Mouse (Mus musculus): ENCODE measurements at regions not wholly inside any gene's neighbourhood (a gene's known extent, or its start where the extent isn't known, plus 50 kb on each side); places are given as distances from the start of the nearest gene placed in this dataset.

GRCm38 (mm10) chr8:44812360-44812759, 122.9 kb upstream of the Fat1 start:
- Histone ChIP-seq H3K27me3 (ENCODE audit: control insufficient read depth, insufficient read depth, low read length) (no peaks in the 10 kb centered on the region), H3K27ac (ENCODE audit: control insufficient read depth, insufficient read depth, low read depth, low read length) (no peak overlapping the region), H3K4me1 (ENCODE audit: control insufficient read depth, insufficient read depth, low read length) (no peaks in the 10 kb centered on the region), H3K36me3 (ENCODE audit: control insufficient read depth, insufficient read depth, low read length) (no peaks in the 10 kb centered on the region), H3K4me3 (ENCODE audit: control insufficient read depth, low read depth, low read length) (no peak overlapping the region)
- TF ChIP-seq CTCF (IDR thresholded peaks at IDR 0.05; ENCODE audit: control insufficient read depth, insufficient read depth, insufficient replicate concordance, low read depth, low read length) (no peak), POLR2A (IDR thresholded peaks at IDR 0.05; ENCODE audit: control insufficient read depth, low read depth, low read length) (no peak)

- no peak overlapping the region for H3K27ac ChIP-seq (ENCODE audit: control insufficient read depth, insufficient read depth, low read depth, low read length)
- TF ChIP-seq CTCF (IDR thresholded peaks at IDR 0.05; ENCODE audit: control insufficient read depth, insufficient read depth, insufficient replicate concordance, low read depth, low read length): no peak
- no peak for TF ChIP-seq POLR2A (IDR thresholded peaks at IDR 0.05; ENCODE audit: control insufficient read depth, low read depth, low read length)
- H3K27me3 ChIP-seq (ENCODE audit: control insufficient read depth, insufficient read depth, low read length): no peaks in the 10 kb centered on the region
- no peaks in the 10 kb centered on the region for H3K4me1 ChIP-seq (ENCODE audit: control insufficient read depth, insufficient read depth, low read length)
- H3K36me3 ChIP-seq (ENCODE audit: control insufficient read depth, insufficient read depth, low read length): no peaks in the 10 kb centered on the region
- H3K4me3 ChIP-seq (ENCODE audit: control insufficient read depth, low read depth, low read length): no peak overlapping the region
Measured at GRCm38 (mm10) chr8:44817532-44818157, 117.6 kb upstream of the Fat1 start.

GRCm38 (mm10) chr8:44819270-44819669, 116.0 kb upstream of the Fat1 start:
- H3K36me3 ChIP-seq (ENCODE audit: control insufficient read depth, insufficient read depth, low read length): no peaks in the 10 kb centered on the region
- no peak overlapping the region for H3K4me3 ChIP-seq (ENCODE audit: control insufficient read depth, low read depth, low read length)
- no peaks in the 10 kb centered on the region for H3K27me3 ChIP-seq (ENCODE audit: control insufficient read depth, insufficient read depth, low read length)
- TF ChIP-seq CTCF (IDR thresholded peaks at IDR 0.05; ENCODE audit: control insufficient read depth, insufficient read depth, insufficient replicate concordance, low read depth, low read length) (no peak), POLR2A (IDR thresholded peaks at IDR 0.05; ENCODE audit: control insufficient read depth, low read depth, low read length) (no peak)
- no peak overlapping the region for H3K27ac ChIP-seq (ENCODE audit: control insufficient read depth, insufficient read depth, low read depth, low read length)
- no peaks in the 10 kb centered on the region for H3K4me1 ChIP-seq (ENCODE audit: control insufficient read depth, insufficient read depth, low read length)

- H3K4me1 ChIP-seq (ENCODE audit: control insufficient read depth, insufficient read depth, low read length): no peaks in the 10 kb centered on the region
- H3K4me3 ChIP-seq (ENCODE audit: control insufficient read depth, low read depth, low read length): no peak overlapping the region
- H3K27ac ChIP-seq (ENCODE audit: control insufficient read depth, insufficient read depth, low read depth, low read length): no peak overlapping the region
- no peak for TF ChIP-seq CTCF (IDR thresholded peaks at IDR 0.05; ENCODE audit: control insufficient read depth, insufficient read depth, insufficient replicate concordance, low read depth, low read length)
- no peak for TF ChIP-seq POLR2A (IDR thresholded peaks at IDR 0.05; ENCODE audit: control insufficient read depth, low read depth, low read length)
- H3K36me3 ChIP-seq (ENCODE audit: control insufficient read depth, insufficient read depth, low read length): no peaks in the 10 kb centered on the region
- no peaks in the 10 kb centered on the region for H3K27me3 ChIP-seq (ENCODE audit: control insufficient read depth, insufficient read depth, low read length)
Measured at GRCm38 (mm10) chr8:44819691-44820090, 115.6 kb upstream of the Fat1 start.

- H3K36me3 ChIP-seq (ENCODE audit: control insufficient read depth, insufficient read depth, low read length): no peaks in the 10 kb centered on the region
- H3K4me3 ChIP-seq (ENCODE audit: control insufficient read depth, low read depth, low read length): no peak overlapping the region
- no peak for TF ChIP-seq POLR2A (IDR thresholded peaks at IDR 0.05; ENCODE audit: control insufficient read depth, low read depth, low read length)
- no peak for TF ChIP-seq CTCF (IDR thresholded peaks at IDR 0.05; ENCODE audit: control insufficient read depth, insufficient read depth, insufficient replicate concordance, low read depth, low read length)
- H3K27ac ChIP-seq (ENCODE audit: control insufficient read depth, insufficient read depth, low read depth, low read length): no peak overlapping the region
- H3K27me3 ChIP-seq (ENCODE audit: control insufficient read depth, insufficient read depth, low read length): no peaks in the 10 kb centered on the region
- H3K4me1 ChIP-seq (ENCODE audit: control insufficient read depth, insufficient read depth, low read length): no peaks in the 10 kb centered on the region
Measured at GRCm38 (mm10) chr8:44825183-44825757, 110.0 kb upstream of the Fat1 start.

- Histone ChIP-seq H3K27ac (ENCODE audit: control insufficient read depth, insufficient read depth, low read depth, low read length) (no peak overlapping the region), H3K4me1 (ENCODE audit: control insufficient read depth, insufficient read depth, low read length) (no peaks in the 10 kb centered on the region), H3K4me3 (ENCODE audit: control insufficient read depth, low read depth, low read length) (no peak overlapping the region), H3K27me3 (ENCODE audit: control insufficient read depth, insufficient read depth, low read length) (no peaks in the 10 kb centered on the region), H3K36me3 (ENCODE audit: control insufficient read depth, insufficient read depth, low read length) (no peaks in the 10 kb centered on the region)
- TF ChIP-seq POLR2A (IDR thresholded peaks at IDR 0.05; ENCODE audit: control insufficient read depth, low read depth, low read length) (no peak), CTCF (IDR thresholded peaks at IDR 0.05; ENCODE audit: control insufficient read depth, insufficient read depth, insufficient replicate concordance, low read depth, low read length) (no peak)
Measured at GRCm38 (mm10) chr8:44826936-44827335, 108.3 kb upstream of the Fat1 start.

- no peak overlapping the region for H3K27ac ChIP-seq (ENCODE audit: control insufficient read depth, insufficient read depth, low read depth, low read length)
- H3K4me3 ChIP-seq (ENCODE audit: control insufficient read depth, low read depth, low read length): no peak overlapping the region
- no peaks in the 10 kb centered on the region for H3K36me3 ChIP-seq (ENCODE audit: control insufficient read depth, insufficient read depth, low read length)
- TF ChIP-seq POLR2A (IDR thresholded peaks at IDR 0.05; ENCODE audit: control insufficient read depth, low read depth, low read length) (no peak), CTCF (IDR thresholded peaks at IDR 0.05; ENCODE audit: control insufficient read depth, insufficient read depth, insufficient replicate concordance, low read depth, low read length) (no peak)
- H3K4me1 ChIP-seq (ENCODE audit: control insufficient read depth, insufficient read depth, low read length): no peaks in the 10 kb centered on the region
- H3K27me3 ChIP-seq (ENCODE audit: control insufficient read depth, insufficient read depth, low read length): no peaks in the 10 kb centered on the region
Measured at GRCm38 (mm10) chr8:44828026-44828425, 107.2 kb upstream of the Fat1 start.
